Mouse (Mus musculus) heart, embryonic 16.5 days (tissue): ENCODE data around the gene Sod3. TPM values are rescaled to one million over a fixed set of nuclear protein-coding genes. Genes with fewer than 3 reads are reported as not detected.

Experiments used
- ATAC-seq: fragments of 200-750 bp; cut with Nextera tagmentation; replicated peaks from 2 replicates; pipeline ENCODE4 v1.8.0; 2017; ENCODE audit warnings: moderate number of reproducible peaks; ENCODE audit not compliant: insufficient read depth, low FRiP score; ENCODE audit errors: extremely low read depth
- H3K27ac ChIP-seq: fragments of 300-500 bp; sonication (generic); 2 replicates; pipeline ENCODE4 v1.5.1; 2014; ENCODE audit warnings: mild to moderate bottlenecking, low read length, control low read depth, moderate library complexity
- H3K27me3 ChIP-seq: fragments of 300-500 bp; sonication (generic); 2 replicates; pipeline ENCODE4 v1.6.1; 2014; ENCODE audit warnings: low read length, mixed read lengths; ENCODE audit not compliant: control insufficient read depth, insufficient read depth
- H3K36me3 ChIP-seq: fragments of 300-500 bp; sonication (generic); 2 replicates; pipeline ENCODE4 v1.6.1; 2014; ENCODE audit not compliant: control insufficient read depth, insufficient read depth
- H3K4me1 ChIP-seq: fragments of 300-500 bp; sonication (generic); 2 replicates; pipeline ENCODE4 v1.6.1; 2014; ENCODE audit warnings: low read length, mixed read lengths; ENCODE audit not compliant: control insufficient read depth, insufficient read depth
- H3K4me2 ChIP-seq: fragments of 300-500 bp; sonication (generic); 2 replicates; pipeline ENCODE4 v1.6.1; 2014; ENCODE audit warnings: low read depth, mild to moderate bottlenecking, control low read depth, low read length
- H3K4me3 ChIP-seq: fragments of 300-500 bp; sonication (generic); 2 replicates; pipeline ENCODE4 v1.5.1; 2014; ENCODE audit warnings: mild to moderate bottlenecking, control low read depth, low read length
- H3K9ac ChIP-seq: fragments of 300-500 bp; sonication (generic); 2 replicates; pipeline ENCODE4 v1.6.1; 2014; ENCODE audit warnings: low read length, control low read depth
- H3K9me3 ChIP-seq: fragments of 300-500 bp; sonication (generic); replicated peaks from 2 replicates; pipeline ENCODE4 v1.6.1; 2016; ENCODE audit warnings: low read length; ENCODE audit not compliant: control insufficient read depth
- WGBS: fragments of 180-500 bp; shearing (Covaris S2); extraction: QIAGEN DNeasy Blood & Tissue Kit; methylation state at CpG from one replicate; pipeline ENCODE4 v1.1.7; 2014; 5-methylcytosine and 5-hydroxymethylcytosine counted together
- polyA plus RNA-seq: library from polyadenylated mRNA; unstranded; fragments of >200 nt; fragmentation: Nextera tagmentation; extraction: Ambion mirVana; gene quantifications from 2 replicates; pipeline ENCODE4 v1.2.1, GENCODE M21; 2015

Gene Sod3
- polyA plus RNA-seq = 1.5 and 1.6 TPM in 2 replicates

- no peaks in the 10 kb centered on the region for H3K36me3 ChIP-seq
- H3K27me3 ChIP-seq = no peaks in the 10 kb centered on the region; the same call in 1 of the 2 replicates
- 25% methylated on average over 11 of the region's 11 CpGs for whole genome bisulfite sequencing
- H3K9me3 ChIP-seq = 0 out of 2 replicates have a peak, but pooled peaks cover 2% of the 10 kb centered on the region
- peaks cover 11% of the 10 kb centered on the region for H3K4me1 ChIP-seq
- H3K4me2 ChIP-seq = peak within 1 kb of the TSS; percentile 40; the same call in 1 of the 2 replicates
- no peak within 1 kb of the TSS for H3K4me3 ChIP-seq
- H3K9ac ChIP-seq = peak within 1 kb of the TSS; percentile 7; the same call in 1 of the 2 replicates
- no peak within 1 kb of the TSS for H3K27ac ChIP-seq
- ATAC-seq = peak; percentile 66; the same call in 1 of the 2 replicates
These were observed at the start of gene Sod3 for GRCm38 (mm10) chr5:52363468-52364150. Sod3 (plus strand) TSS chr5:52363791.

DNA sequence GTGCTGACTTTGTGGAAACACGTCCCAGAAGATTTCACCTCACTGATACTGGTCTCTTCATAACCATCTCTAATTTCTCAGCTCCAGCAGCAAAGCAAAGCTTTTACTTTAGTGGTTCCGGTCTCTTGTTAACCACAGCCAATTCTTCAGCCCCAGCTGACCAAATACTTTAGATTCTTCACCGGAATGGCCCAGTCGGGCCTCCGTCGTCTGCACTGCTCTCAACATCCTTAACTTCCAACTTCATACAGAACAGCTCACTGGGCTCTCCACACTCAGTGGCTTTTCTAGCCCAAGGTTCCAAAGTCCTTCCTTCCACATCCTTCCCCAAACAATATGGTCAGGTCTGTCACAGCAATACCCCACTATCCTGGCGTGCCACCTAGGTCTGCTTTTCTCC lies 46.7 kb upstream of the Sod3 start:
- H3K9ac ChIP-seq = no peak overlapping the region
- H3K4me3 ChIP-seq = no peak overlapping the region
- ATAC-seq = no peak
- no peaks in the 10 kb centered on the region for H3K4me1 ChIP-seq
- H3K9me3 ChIP-seq = no peaks in the 10 kb centered on the region
- H3K27me3 ChIP-seq = no peaks in the 10 kb centered on the region
- no peak overlapping the region for H3K27ac ChIP-seq
- no peaks in the 10 kb centered on the region for H3K36me3 ChIP-seq
- 69% methylated on average over 7 of the region's 7 CpGs for WGBS
- no peak overlapping the region for H3K4me2 ChIP-seq

DNA sequence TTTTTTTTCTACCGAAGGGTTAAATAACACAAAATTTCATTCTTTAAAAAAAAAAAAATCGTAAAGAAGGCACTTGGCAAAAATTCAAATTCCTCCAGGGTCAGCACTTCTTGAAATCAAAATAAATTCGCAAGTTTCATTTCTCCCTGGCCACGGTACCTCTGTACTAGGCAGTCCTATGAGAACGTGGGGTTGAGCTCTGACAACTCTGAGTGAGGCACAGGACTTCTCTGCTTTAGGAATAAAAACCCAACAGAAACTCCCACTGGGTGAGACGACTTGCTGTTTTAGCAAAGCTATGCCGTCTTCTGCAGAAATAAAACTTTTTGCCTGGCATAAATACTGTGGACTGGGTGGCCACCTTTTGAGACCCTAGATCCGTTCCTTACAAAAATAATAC lies 44.1 kb upstream of the Sod3 start:
- no peaks in the 10 kb centered on the region for H3K4me1 ChIP-seq
- H3K4me3 ChIP-seq = no peak overlapping the region
- H3K9ac ChIP-seq = no peak overlapping the region
- 49% methylated on average over 8 of the region's 8 CpGs for WGBS
- H3K36me3 ChIP-seq = no peaks in the 10 kb centered on the region
- H3K27ac ChIP-seq = no peak overlapping the region
- H3K27me3 ChIP-seq = no peaks in the 10 kb centered on the region
- ATAC-seq = no peak
- no peak overlapping the region for H3K4me2 ChIP-seq
- H3K9me3 ChIP-seq = no peaks in the 10 kb centered on the region

DNA sequence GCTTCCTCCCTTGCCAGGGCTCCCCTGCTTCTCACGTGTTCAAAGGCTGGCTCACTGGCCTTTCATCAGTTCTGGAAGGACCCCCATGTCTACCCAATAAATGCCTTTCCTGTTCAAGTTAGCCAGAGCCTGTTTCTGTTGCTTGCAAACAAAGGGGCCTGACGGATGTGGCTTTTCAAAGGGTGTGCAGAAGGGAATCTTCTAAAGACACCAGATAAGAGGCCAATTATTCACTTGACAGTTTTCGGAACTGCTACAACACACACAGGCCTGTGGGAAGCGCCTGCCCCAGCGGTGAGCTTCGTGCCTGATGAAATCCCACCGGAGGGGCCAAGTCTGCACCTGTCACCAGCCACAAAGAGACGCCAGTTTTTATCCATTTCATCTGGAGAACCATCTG lies 31.5 kb upstream of the Sod3 start:
- Histone ChIP-seq H3K4me3 (no peak overlapping the region), H3K27me3 (no peaks in the 10 kb centered on the region), H3K9me3 (no peaks in the 10 kb centered on the region), H3K36me3 (no peaks in the 10 kb centered on the region), H3K4me1 (peaks cover 5% of the 10 kb centered on the region; the same call in 1 of the 2 replicates), H3K4me2 (no peak overlapping the region), H3K9ac (no peak overlapping the region), H3K27ac (no peak overlapping the region)
- no peak for ATAC-seq
- WGBS = 26% methylated on average over 8 of the region's 8 CpGs

DNA sequence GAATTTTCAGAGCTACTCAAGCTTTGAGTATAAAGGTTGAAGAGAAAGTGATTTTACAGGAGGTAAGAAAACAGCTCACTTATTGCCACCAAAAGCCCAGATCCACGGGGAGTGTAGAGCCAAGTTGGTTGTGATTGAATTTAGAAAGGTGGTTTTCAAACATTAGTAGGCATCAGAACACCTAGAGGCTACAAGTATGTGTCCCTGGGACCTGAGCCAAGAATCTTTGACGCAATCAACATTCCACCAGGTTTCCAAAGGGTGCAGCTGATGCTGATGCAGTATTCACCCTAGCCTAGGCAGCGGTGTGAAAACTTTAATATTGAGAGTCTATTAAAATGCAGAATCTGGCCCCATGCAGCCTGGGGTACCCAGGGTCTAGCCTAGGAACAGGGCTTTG lies 28.0 kb upstream of the Sod3 start:
- H3K4me2 ChIP-seq = no peak overlapping the region
- H3K27me3 ChIP-seq = no peaks in the 10 kb centered on the region
- H3K36me3 ChIP-seq = no peaks in the 10 kb centered on the region
- no peak overlapping the region for H3K4me3 ChIP-seq
- H3K27ac ChIP-seq = no peak overlapping the region
- ATAC-seq = no peak
- H3K9me3 ChIP-seq = no peaks in the 10 kb centered on the region
- WGBS = 41% methylated on average over 3 of the region's 3 CpGs
- peaks cover 5% of the 10 kb centered on the region; the same call in 1 of the 2 replicates for H3K4me1 ChIP-seq
- no peak overlapping the region for H3K9ac ChIP-seq

GRCm38 (mm10) chr5:52339134-52339533 lies 24.5 kb upstream of the Sod3 start:
- H3K36me3 ChIP-seq = no peaks in the 10 kb centered on the region
- ATAC-seq = no peak
- no peak overlapping the region for H3K4me3 ChIP-seq
- no peak overlapping the region for H3K9ac ChIP-seq
- WGBS = 57% methylated on average over 2 of the region's 2 CpGs
- no peaks in the 10 kb centered on the region for H3K9me3 ChIP-seq
- H3K27ac ChIP-seq = no peak overlapping the region
- H3K4me2 ChIP-seq = no peak overlapping the region
- no peaks in the 10 kb centered on the region for H3K27me3 ChIP-seq
- peaks cover 5% of the 10 kb centered on the region; the same call in 1 of the 2 replicates for H3K4me1 ChIP-seq

DNA sequence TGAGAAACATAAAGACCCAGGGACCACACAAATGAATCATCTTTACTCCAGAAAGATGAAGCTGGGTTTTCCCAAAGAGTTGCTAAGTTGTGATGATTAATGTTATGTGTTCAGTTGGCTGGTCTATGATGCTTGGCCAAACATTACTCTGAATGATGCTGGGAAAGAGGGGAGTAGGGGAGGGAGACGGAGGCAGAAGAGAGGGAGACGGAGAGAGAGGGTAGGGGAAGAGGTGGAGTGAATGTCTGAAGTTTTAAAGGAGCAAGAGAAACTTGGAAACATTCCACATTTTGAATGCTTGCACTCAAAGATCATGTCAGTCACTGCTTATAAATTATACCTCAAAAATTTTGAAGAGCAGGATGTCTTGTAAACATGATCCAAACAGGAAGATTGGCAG lies 16.7 kb upstream of the Sod3 start:
- H3K27me3 ChIP-seq = no peaks in the 10 kb centered on the region
- no peak overlapping the region for H3K9ac ChIP-seq
- no peaks in the 10 kb centered on the region for H3K9me3 ChIP-seq
- no peak overlapping the region for H3K27ac ChIP-seq
- no peak for ATAC-seq
- H3K4me1 ChIP-seq = no peaks in the 10 kb centered on the region
- 60% methylated on average over 2 of the region's 2 CpGs for WGBS
- H3K4me2 ChIP-seq = no peak overlapping the region
- H3K4me3 ChIP-seq = no peak overlapping the region
- H3K36me3 ChIP-seq = no peaks in the 10 kb centered on the region

- no peak for ATAC-seq
- 64% methylated on average over 2 of the region's 2 CpGs for WGBS
These were observed 13.1 kb upstream of the Sod3 start for GRCm38 (mm10) chr5:52350451-52350850.

GRCm38 (mm10) chr5:52351561-52351960 lies 12.0 kb upstream of the Sod3 start:
- ATAC-seq = no peak
- H3K4me1 ChIP-seq = no peaks in the 10 kb centered on the region
- no peak overlapping the region for H3K4me3 ChIP-seq
- H3K27ac ChIP-seq = no peak overlapping the region
- H3K4me2 ChIP-seq = no peak overlapping the region
- 75% methylated on average over 2 of the region's 2 CpGs for WGBS
- H3K9ac ChIP-seq = no peak overlapping the region
- H3K27me3 ChIP-seq = no peaks in the 10 kb centered on the region
- no peaks in the 10 kb centered on the region for H3K9me3 ChIP-seq
- no peaks in the 10 kb centered on the region for H3K36me3 ChIP-seq

More at GRCm38 (mm10) chr5:52350451-52350850, 13.1 kb upstream of the Sod3 start:
- Histone ChIP-seq H3K27me3 (no peaks in the 10 kb centered on the region), H3K9ac (no peak overlapping the region), H3K27ac (no peak overlapping the region), H3K4me2 (no peak overlapping the region), H3K4me1 (no peaks in the 10 kb centered on the region), H3K36me3 (no peaks in the 10 kb centered on the region), H3K9me3 (no peaks in the 10 kb centered on the region), H3K4me3 (no peak overlapping the region)
